Mouse (Mus musculus) heart, embryonic 11.5 days (tissue): ENCODE data around the gene Ckap4. TPM values are rescaled to one million over a fixed set of nuclear protein-coding genes. Genes with fewer than 3 reads are reported as not detected.

ENCODE experiments used
- ATAC-seq: fragments of 200-750 bp; cut with Nextera tagmentation; replicated peaks from 2 replicates; pipeline ENCODE4 v1.8.0; 2017; ENCODE audit warnings: moderate library complexity; ENCODE audit not compliant: insufficient number of reproducible peaks, low FRiP score, low TSS enrichment
- H3K27ac ChIP-seq: fragments of 300-500 bp; sonication (generic); 2 replicates; pipeline ENCODE4 v1.5.1; 2014; ENCODE audit warnings: mild to moderate bottlenecking, low read depth, low read length
- H3K27me3 ChIP-seq: fragments of 300-500 bp; sonication (generic); 2 replicates; pipeline ENCODE4 v1.6.1; 2014; ENCODE audit warnings: mild to moderate bottlenecking, low read length, mixed read lengths; ENCODE audit not compliant: control insufficient read depth, insufficient read depth
- H3K36me3 ChIP-seq: fragments of 300-500 bp; sonication (generic); 2 replicates; pipeline ENCODE4 v1.6.1; 2014; ENCODE audit warnings: mild to moderate bottlenecking, low read length, moderate library complexity, mixed read lengths; ENCODE audit not compliant: control insufficient read depth, insufficient read depth
- H3K4me1 ChIP-seq: fragments of 300-500 bp; sonication (generic); 2 replicates; pipeline ENCODE4 v1.6.1; 2014; ENCODE audit warnings: low read length; ENCODE audit not compliant: control insufficient read depth, insufficient read depth
- H3K4me2 ChIP-seq: fragments of 300-500 bp; sonication (generic); 2 replicates; pipeline ENCODE4 v1.6.1; 2014; ENCODE audit warnings: mild to moderate bottlenecking, moderate library complexity
- H3K4me3 ChIP-seq: fragments of 300-500 bp; sonication (generic); 2 replicates; pipeline ENCODE4 v1.5.1; 2014; ENCODE audit warnings: low read depth, low read length
- H3K9ac ChIP-seq: fragments of 300-500 bp; sonication (generic); 2 replicates; pipeline ENCODE4 v1.6.1; 2014; ENCODE audit warnings: mild to moderate bottlenecking, low read depth, low read length, moderate library complexity
- H3K9me3 ChIP-seq: fragments of 300-500 bp; sonication (generic); replicated peaks from 2 replicates; pipeline ENCODE4 v1.6.1; 2016; ENCODE audit warnings: low read length; ENCODE audit not compliant: control insufficient read depth
- WGBS: fragments of 180-500 bp; shearing (Covaris S2); extraction: QIAGEN DNeasy Blood & Tissue Kit; methylation state at CpG from one replicate; pipeline ENCODE4 v1.1.7; 2014; ENCODE audit not compliant: insufficient replicate concordance; 5-methylcytosine and 5-hydroxymethylcytosine counted together
- polyA plus RNA-seq: library from polyadenylated mRNA; unstranded; fragments of >200 nt; fragmentation: Nextera tagmentation; extraction: Ambion mirVana; gene quantifications from 2 replicates; pipeline ENCODE4 v1.2.1, GENCODE M21; 2014

Gene Ckap4
- polyA plus RNA-seq, 1 experiment from 2014 or later = 103 TPM

DNA sequence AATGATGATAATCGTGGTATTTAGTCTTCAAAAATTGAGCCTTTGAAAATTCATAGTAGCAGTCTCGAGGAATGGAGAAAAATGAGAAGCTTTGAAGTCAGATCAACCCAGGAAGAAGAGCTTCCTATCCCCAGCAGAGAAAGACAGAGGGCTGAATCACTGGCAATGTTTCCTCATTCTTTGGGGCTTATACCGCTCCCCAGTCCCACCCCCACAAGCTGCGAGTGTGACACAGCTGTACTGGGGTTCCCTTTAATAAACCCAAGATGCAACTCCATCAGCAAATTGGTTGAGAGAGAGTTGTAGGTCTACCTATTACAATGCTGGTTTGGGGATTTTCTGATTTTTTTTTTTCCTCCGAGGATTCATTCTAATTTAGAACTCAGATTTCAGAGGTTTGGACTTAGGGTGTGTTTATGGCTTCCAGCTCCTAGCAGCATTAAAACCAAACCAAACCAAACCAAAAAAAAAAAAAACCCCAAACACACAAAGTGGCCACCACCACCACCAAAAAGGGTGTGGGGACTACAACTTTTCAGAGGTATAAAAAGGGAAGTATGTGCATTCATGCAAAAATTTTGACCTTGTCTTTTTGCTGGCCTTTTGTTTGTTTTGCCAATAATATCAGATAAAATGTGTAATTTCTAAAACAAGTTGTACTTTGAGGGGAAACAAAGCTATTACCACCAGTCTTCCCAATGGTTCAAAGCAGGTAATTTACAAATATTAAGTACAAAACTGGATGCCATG lies 40.0 kb upstream of the Ckap4 start:
- Histone ChIP-seq H3K36me3 (no peaks in the 10 kb centered on the region), H3K27ac (no peak overlapping the region), H3K4me1 (peaks cover 2% of the 10 kb centered on the region; the same call in 1 of the 2 replicates), H3K9ac (no peak overlapping the region), H3K27me3 (no peaks in the 10 kb centered on the region), H3K4me2 (no peak overlapping the region), H3K4me3 (no peak overlapping the region), H3K9me3 (no peaks in the 10 kb centered on the region)
- WGBS = 63% methylated on average over 5 of the region's 5 CpGs
- ATAC-seq = no peak

DNA sequence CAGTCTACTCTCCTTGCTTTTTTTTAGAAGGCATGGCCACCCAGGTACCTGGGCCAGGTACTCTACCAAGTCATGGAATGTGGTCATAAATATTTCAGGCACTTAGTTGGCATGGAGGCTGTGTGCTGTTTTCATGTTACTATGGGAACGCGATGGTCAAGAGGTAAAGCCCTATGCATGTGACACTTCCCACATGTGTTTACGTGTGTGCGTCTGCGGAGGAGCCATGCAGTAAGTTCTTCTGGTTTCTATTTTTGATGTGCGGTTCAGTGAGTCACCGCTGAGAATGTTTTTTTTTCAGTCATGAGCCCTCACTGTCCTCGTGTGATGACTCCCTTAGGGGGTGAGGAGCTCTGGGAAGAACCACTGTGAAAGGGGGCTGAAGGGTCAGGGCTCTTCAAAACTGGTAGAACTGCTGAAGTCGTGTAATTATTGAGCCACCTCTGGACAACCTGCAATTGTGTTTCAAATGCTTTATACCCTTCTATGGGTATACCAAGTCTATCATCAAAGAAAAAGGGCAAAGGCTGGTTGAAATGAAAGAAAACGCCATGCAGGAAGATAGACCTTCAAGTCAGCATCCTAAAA lies 37.3 kb upstream of the Ckap4 start:
- Histone ChIP-seq H3K36me3 (no peaks in the 10 kb centered on the region), H3K9me3 (no peaks in the 10 kb centered on the region), H3K27ac (no peak overlapping the region), H3K4me2 (no peak overlapping the region), H3K4me3 (no peak overlapping the region), H3K27me3 (no peaks in the 10 kb centered on the region), H3K4me1 (no peaks in the 10 kb centered on the region), H3K9ac (no peak overlapping the region)
- 77% methylated on average over 10 of the region's 10 CpGs for WGBS
- ATAC-seq = no peak

DNA sequence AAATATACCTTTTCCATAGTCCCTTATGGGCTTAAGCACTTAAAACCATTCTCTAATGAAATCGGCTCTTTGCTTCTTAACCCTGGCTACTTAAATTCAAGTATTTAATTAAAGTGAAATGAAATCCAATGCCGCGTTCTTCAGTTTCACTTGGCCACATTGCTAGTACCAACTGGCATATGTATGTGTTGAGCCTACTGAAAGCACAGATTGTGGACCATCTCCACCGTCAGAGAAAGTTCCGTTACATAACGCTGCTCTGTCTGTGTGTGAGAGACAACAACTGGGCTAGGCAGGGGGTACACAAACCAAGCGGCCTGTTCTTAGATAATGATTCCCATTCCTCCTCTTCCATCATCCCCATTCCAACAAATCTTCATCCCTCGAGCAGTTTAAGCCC lies 30.6 kb upstream of the Ckap4 start:
- no peak overlapping the region for H3K4me3 ChIP-seq
- H3K4me2 ChIP-seq = no peak overlapping the region
- H3K27me3 ChIP-seq = no peaks in the 10 kb centered on the region
- no peaks in the 10 kb centered on the region for H3K36me3 ChIP-seq
- H3K27ac ChIP-seq = no peak overlapping the region
- H3K4me1 ChIP-seq = no peaks in the 10 kb centered on the region
- H3K9ac ChIP-seq = no peak overlapping the region
- no peak for ATAC-seq
- 79% methylated on average over 8 of the region's 8 CpGs for WGBS
- no peaks in the 10 kb centered on the region for H3K9me3 ChIP-seq

DNA sequence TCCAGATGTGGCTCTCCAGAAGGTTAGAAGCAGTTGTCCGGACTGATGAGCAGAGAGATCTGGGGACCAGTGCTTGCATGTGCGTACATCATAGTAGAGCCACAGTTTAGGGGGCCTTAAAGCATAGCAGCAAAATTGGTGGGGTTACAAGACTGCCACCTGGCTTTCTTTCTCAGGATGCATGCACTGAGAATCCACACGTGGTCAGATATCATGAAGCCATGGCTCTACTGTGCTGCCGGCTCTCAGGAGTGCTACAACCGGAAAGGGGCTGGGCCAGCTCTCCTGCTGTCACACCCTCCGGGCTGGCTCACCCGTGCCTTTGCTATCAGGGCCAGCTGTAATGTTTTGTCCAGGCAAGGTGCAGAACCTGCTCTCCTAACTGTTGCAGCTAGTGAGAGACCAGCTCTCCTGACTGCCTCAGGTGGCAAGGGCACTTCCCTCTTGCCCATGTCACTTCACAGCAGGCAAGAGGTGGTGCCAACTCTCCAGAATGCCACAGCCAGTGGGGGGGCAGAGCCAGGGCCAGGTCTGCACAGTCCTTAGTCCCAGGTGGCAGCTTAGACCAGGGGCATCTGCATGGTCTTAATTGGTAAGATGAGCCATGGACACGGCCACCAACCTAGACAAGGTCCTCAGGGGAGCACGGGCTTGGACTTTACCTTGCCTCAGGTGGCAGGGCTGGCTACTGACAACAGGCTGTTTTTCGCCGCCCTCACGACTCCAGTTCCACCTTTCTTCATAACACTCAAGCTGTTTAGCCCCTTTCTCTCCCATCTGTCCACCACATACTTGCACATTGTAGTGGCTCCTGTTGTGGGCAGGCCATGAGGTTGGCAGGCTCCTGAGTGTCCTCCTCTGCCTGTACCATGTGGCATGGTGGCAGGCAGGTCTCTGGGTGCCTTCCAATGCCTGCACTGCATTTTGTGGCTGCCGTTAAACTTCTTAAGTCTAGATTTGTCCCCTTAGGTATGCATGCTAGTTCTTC lies 29.0 kb upstream of the Ckap4 start:
- no peaks in the 10 kb centered on the region for H3K27me3 ChIP-seq
- no peak overlapping the region for H3K27ac ChIP-seq

DNA sequence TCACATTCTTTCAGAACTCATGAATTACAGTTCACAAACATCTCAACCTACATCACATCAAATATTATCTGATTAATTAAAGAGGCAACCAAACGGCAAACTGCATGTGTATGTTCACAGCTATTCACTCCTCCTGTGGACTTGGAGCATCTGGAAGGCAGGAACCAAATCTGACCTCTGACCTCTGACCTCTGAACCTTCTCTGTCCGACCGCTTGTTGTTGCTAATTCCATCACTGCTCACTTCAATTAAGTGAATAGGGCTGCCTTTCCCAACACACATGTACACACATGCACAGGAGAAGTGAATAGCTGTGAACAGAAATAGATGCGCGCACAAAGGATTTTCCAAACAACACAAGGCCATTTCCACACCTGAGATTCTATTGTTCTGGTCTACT lies 28.3 kb upstream of the Ckap4 start:
- 76% methylated on average over 5 of the region's 5 CpGs for WGBS
- Histone ChIP-seq H3K27me3 (no peaks in the 10 kb centered on the region), H3K9me3 (0 out of 2 replicates have a peak, but pooled peaks cover 5% of the 10 kb centered on the region), H3K4me2 (no peak overlapping the region), H3K4me1 (no peaks in the 10 kb centered on the region), H3K9ac (no peak overlapping the region), H3K4me3 (no peak overlapping the region), H3K36me3 (no peaks in the 10 kb centered on the region), H3K27ac (no peak overlapping the region)
- no peak for ATAC-seq

More for the DNA sequence above, 29.0 kb upstream of the Ckap4 start:
- 58% methylated on average over 13 of the region's 13 CpGs for WGBS
- Histone ChIP-seq H3K4me3 (no peak overlapping the region), H3K9me3 (0 out of 2 replicates have a peak, but pooled peaks cover 5% of the 10 kb centered on the region), H3K4me1 (no peaks in the 10 kb centered on the region), H3K36me3 (no peaks in the 10 kb centered on the region), H3K4me2 (no peak overlapping the region), H3K9ac (no peak overlapping the region)
- ATAC-seq = peak; percentile 66; the same call in 1 of the 2 replicates

DNA sequence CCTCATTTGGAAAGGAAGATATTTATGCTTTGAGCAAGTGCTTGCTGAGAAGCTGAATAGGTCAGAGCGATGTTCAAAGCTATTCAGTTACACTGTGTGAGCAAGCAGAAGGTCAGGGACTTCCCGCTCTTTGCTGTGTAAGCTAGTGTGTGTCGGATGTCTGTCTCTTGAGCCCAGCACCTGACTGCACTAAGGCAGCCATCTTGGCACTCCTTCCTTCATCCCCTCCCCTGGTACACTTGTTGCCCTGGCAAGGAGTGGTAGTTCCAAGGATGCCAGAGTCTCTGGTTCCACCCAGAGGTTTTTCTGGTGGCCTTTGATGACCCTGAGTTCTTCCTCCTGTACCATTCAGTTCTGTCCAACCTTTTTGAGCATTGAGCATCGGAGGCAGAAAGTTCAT lies 26.1 kb upstream of the Ckap4 start:
- H3K4me2 ChIP-seq = no peak overlapping the region
- no peak overlapping the region for H3K27ac ChIP-seq
- 91% methylated on average over 4 of the region's 4 CpGs for WGBS
- no peaks in the 10 kb centered on the region for H3K27me3 ChIP-seq
- H3K9me3 ChIP-seq = 0 out of 2 replicates have a peak, but pooled peaks cover 5% of the 10 kb centered on the region
- ATAC-seq = no peak
- H3K36me3 ChIP-seq = no peaks in the 10 kb centered on the region
- no peak overlapping the region for H3K9ac ChIP-seq
- no peaks in the 10 kb centered on the region for H3K4me1 ChIP-seq
- H3K4me3 ChIP-seq = no peak overlapping the region

DNA sequence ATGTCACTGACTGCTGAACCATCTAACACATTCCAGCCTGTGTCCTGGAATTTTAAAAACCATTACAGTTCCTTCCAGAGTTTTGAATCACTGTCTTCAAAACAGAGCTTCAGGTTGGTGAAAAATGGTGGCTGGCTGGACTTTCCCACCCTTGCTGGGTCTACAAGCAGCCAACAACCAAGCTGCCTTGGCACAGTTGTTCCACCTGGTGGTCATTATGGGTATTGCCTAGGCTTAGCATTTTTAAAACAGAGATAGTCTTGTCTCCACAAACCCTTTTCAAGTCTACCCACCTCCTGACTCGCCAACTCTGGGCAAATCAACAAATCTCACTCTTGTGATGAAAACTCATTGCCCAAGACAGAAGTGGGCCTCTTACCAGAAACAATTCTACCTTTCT lies 24.6 kb upstream of the Ckap4 start:
- Histone ChIP-seq H3K9ac (no peak overlapping the region), H3K4me1 (no peaks in the 10 kb centered on the region), H3K36me3 (no peaks in the 10 kb centered on the region), H3K9me3 (0 out of 2 replicates have a peak, but pooled peaks cover 5% of the 10 kb centered on the region), H3K4me2 (no peak overlapping the region), H3K4me3 (no peak overlapping the region), H3K27ac (no peak overlapping the region), H3K27me3 (no peaks in the 10 kb centered on the region)
- no peak for ATAC-seq
- 85% methylated on average over 1 of the region's 1 CpGs for WGBS

DNA sequence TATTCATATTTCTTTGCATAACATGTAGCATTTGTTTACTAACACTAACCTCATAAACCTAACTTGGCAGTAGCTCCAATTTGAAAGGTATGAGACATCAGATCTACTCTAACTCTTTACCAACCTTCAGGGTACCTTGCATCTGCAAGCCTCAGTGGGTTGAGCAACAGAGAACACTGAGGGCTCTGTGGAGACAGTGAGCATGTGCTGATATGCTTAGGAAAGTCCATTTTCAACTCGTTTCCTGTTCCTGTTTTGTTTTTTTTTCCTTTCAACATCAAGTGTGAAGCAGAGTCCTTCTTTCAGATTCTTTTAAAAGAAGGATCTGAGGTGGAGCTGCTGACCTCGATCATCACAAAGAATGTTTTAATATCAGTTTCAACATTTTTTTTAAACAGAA lies 22.3 kb upstream of the Ckap4 start:
- ATAC-seq = no peak
- Histone ChIP-seq H3K9me3 (0 out of 2 replicates have a peak, but pooled peaks cover 5% of the 10 kb centered on the region), H3K9ac (no peak overlapping the region), H3K4me2 (no peak overlapping the region), H3K4me3 (no peak overlapping the region), H3K36me3 (no peaks in the 10 kb centered on the region), H3K4me1 (no peaks in the 10 kb centered on the region), H3K27me3 (no peaks in the 10 kb centered on the region), H3K27ac (no peak overlapping the region)
- WGBS = 56% methylated on average over 2 of the region's 2 CpGs
